Comparison of ENCODE assay signal across 23 mouse cellular contexts in genomic region chr10:27508847-27509459, GRCm38 (mm10).
A peak's percentile ranks its signal among the peaks of the same experiment; 100 is the strongest.
DNase-seq lines count a peak whose midpoint lies in the region; ATAC-seq and TF ChIP-seq lines count a peak whose summit lies in the region.
"Had no signal": no experiment of that assay in that cellular context is flagged by ENCODE, and none has a peak within 500 bp of the region (broad histone marks: within the 10 kb centered on the region; RNA-seq: fewer than 3 reads in every experiment).

No protein-coding gene starts in this region.

- no peak for TF ChIP-seq EP300 in heart, adult 2 months (IDR thresholded peaks at IDR 0.05; ENCODE audit: insufficient read depth, low read depth, low read length)

- 50% methylated on average over 3 of the region's 3 CpGs for WGBS in hindbrain, embryonic 14.5 days
- WGBS in hindbrain, embryonic 10.5 days: 81% methylated on average over 3 of the region's 3 CpGs
- 47% methylated on average over 3 of the region's 3 CpGs for WGBS in midbrain, embryonic 14.5 days
- WGBS in heart, adult 2 months: 79% methylated on average over 3 of the region's 3 CpGs

- H3K27me3 ChIP-seq in hindbrain, embryonic 14.5 days (ENCODE audit: control insufficient read depth, insufficient read depth, low read length): no peaks in the 10 kb centered on the region
- H3K27me3 ChIP-seq in hindbrain, embryonic 10.5 days (ENCODE audit: insufficient read depth, poor library complexity, severe bottlenecking): no peaks in the 10 kb centered on the region
- H3K27me3 ChIP-seq in midbrain, embryonic 14.5 days (ENCODE audit: control insufficient read depth, insufficient read depth, low read length): no peaks in the 10 kb centered on the region
- no peaks in the 10 kb centered on the region for H3K27me3 ChIP-seq in heart, adult 2 months (ENCODE audit: control insufficient read depth, insufficient read depth, low read length)
- H3K27me3 ChIP-seq: megakaryocyte, embryonic 14.5 days had no signal

- no peak overlapping the region for H3K9ac ChIP-seq in hindbrain, embryonic 14.5 days
- no peak overlapping the region for H3K9ac ChIP-seq in midbrain, embryonic 14.5 days (replicated peaks; ENCODE audit: low read length)
- no peak overlapping the region for H3K9ac ChIP-seq in heart, adult 2 months (ENCODE audit: low read depth, low read length)
- H3K9ac ChIP-seq: liver, postnatal 0 days had no signal

- TF ChIP-seq CTCF in heart, adult 2 months (IDR thresholded peaks at IDR 0.05): no peak

- peak; percentile 37 for DNase-seq in hindbrain, embryonic 14.5 days (ENCODE audit: low spot score)
- DNase-seq in hindbrain, embryonic 10.5 days (ENCODE audit: low spot score): no peak
- peak; percentile 31 to 56 for DNase-seq in right cerebral cortex, postnatal 10 days (ENCODE audit: low spot score in 2 of 2)
- no peak for DNase-seq in right cerebral cortex, postnatal 14 days
- DNase-seq in midbrain, embryonic 14.5 days: peak; percentile 73
- peak; percentile 32 for DNase-seq in telencephalon, adult 2 months (ENCODE audit: low read depth, low spot score)
- no peak for DNase-seq in ovary, postnatal 14 days (ENCODE audit: low spot score)
- DNase-seq in heart, adult 2 months: no peak
- DNase-seq: B cell, adult 2 months; cerebellum, adult 9-10 months; gastrocnemius, postnatal 14 days; kidney, adult 2 months; kidney, postnatal 10 days; layer of hippocampus, postnatal 36 days; liver, postnatal 0 days; lung, postnatal 14 days; right cerebral cortex, adult 18-20 months; thymus, postnatal 36 days had no signal

- 0 out of 2 replicates have a peak overlapping the region, but pooled peaks have one; percentile 49 for H3K27ac ChIP-seq in hindbrain, embryonic 14.5 days
- H3K27ac ChIP-seq in hindbrain, embryonic 10.5 days: no peak overlapping the region
- peak overlapping the region; percentile 55; the same call in 1 of the 2 replicates for H3K27ac ChIP-seq in midbrain, embryonic 14.5 days (replicated peaks; ENCODE audit: low read depth, low read length)
- H3K27ac ChIP-seq in heart, adult 2 months: no peak overlapping the region
- H3K27ac ChIP-seq: heart, embryonic 10.5 days; layer of hippocampus, adult 2 months; limb, embryonic 10.5 days had no signal

- H3K4me3 ChIP-seq in hindbrain, embryonic 14.5 days (replicated peaks; ENCODE audit: low read length): no peak overlapping the region
- no peak overlapping the region for H3K4me3 ChIP-seq in hindbrain, embryonic 10.5 days
- H3K4me3 ChIP-seq in midbrain, embryonic 14.5 days (replicated peaks; ENCODE audit: low read depth, low read length): no peak overlapping the region
- H3K4me3 ChIP-seq in heart, adult 2 months: no peak overlapping the region
- H3K4me3 ChIP-seq: heart, embryonic 10.5 days; layer of hippocampus, adult 2 months; limb, embryonic 10.5 days; megakaryocyte, embryonic 14.5 days; myocyte had no signal

- H3K79me2 ChIP-seq in heart, adult 2 months (replicated peaks; ENCODE audit: control insufficient read depth, insufficient read depth, low read length): no peaks in the 10 kb centered on the region

- H3K4me2 ChIP-seq in hindbrain, embryonic 14.5 days (replicated peaks): no peak overlapping the region
- no peak overlapping the region for H3K4me2 ChIP-seq in midbrain, embryonic 14.5 days (ENCODE audit: low read length)

- 0 out of 2 replicates have a peak, but pooled peaks cover 4% of the 10 kb centered on the region for H3K4me1 ChIP-seq in hindbrain, embryonic 14.5 days (replicated peaks; ENCODE audit: control insufficient read depth, insufficient read depth, low read length)
- H3K4me1 ChIP-seq in hindbrain, embryonic 10.5 days (replicated peaks): no peaks in the 10 kb centered on the region
- H3K4me1 ChIP-seq in midbrain, embryonic 14.5 days (ENCODE audit: control insufficient read depth, insufficient read depth, low read length): peaks cover 4% of the 10 kb centered on the region; the same call in 1 of the 2 replicates
- H3K4me1 ChIP-seq in heart, adult 2 months (ENCODE audit: control insufficient read depth, insufficient read depth, low read length): no peaks in the 10 kb centered on the region
- H3K4me1 ChIP-seq: heart, embryonic 10.5 days; limb, embryonic 10.5 days; megakaryocyte, embryonic 14.5 days had no signal

- H3K9me3 ChIP-seq in hindbrain, embryonic 14.5 days (ENCODE audit: control insufficient read depth, low read length): no peaks in the 10 kb centered on the region
- H3K9me3 ChIP-seq in hindbrain, embryonic 10.5 days: no peaks in the 10 kb centered on the region
- H3K9me3 ChIP-seq in midbrain, embryonic 14.5 days (ENCODE audit: control insufficient read depth, low read length): no peaks in the 10 kb centered on the region
- H3K9me3 ChIP-seq: heart, embryonic 10.5 days; limb, embryonic 10.5 days; megakaryocyte, embryonic 14.5 days had no signal

- peak; percentile 65; the same call in 1 of the 2 replicates for ATAC-seq in hindbrain, embryonic 14.5 days (ENCODE audit: low FRiP score)
- peak; percentile 69; the same call in 1 of the 2 replicates for ATAC-seq in midbrain, embryonic 14.5 days (ENCODE audit: low FRiP score, low TSS enrichment)
- ATAC-seq: liver, postnatal 0 days had no signal

- no peaks in the 10 kb centered on the region for H3K36me3 ChIP-seq in hindbrain, embryonic 14.5 days (replicated peaks; ENCODE audit: control insufficient read depth, insufficient read depth)
- H3K36me3 ChIP-seq in hindbrain, embryonic 10.5 days: no peaks in the 10 kb centered on the region
- no peaks in the 10 kb centered on the region for H3K36me3 ChIP-seq in midbrain, embryonic 14.5 days (ENCODE audit: control insufficient read depth, insufficient read depth, low read length)
- H3K36me3 ChIP-seq in heart, adult 2 months (ENCODE audit: control insufficient read depth, insufficient read depth, low read length): no peaks in the 10 kb centered on the region
- H3K36me3 ChIP-seq: heart, embryonic 10.5 days; limb, embryonic 10.5 days had no signal

- intact Hi-C loops in heart, adult 2 months (cut with DNase I): no loop called here

- TF ChIP-seq POLR2A in heart, adult 2 months (IDR thresholded peaks at IDR 0.05; ENCODE audit: insufficient read depth, low read depth, low read length): no peak

Comparison
In these comparisons a context has a peak if more than half of its experiments do, and no peak if none do; other contexts are left out.
1. DNase-seq: peak in hindbrain, embryonic 14.5 days (single experiment), right cerebral cortex, postnatal 10 days (2 of 2), midbrain, embryonic 14.5 days (single experiment) and telencephalon, adult 2 months (single experiment); none in hindbrain, embryonic 10.5 days (single experiment), right cerebral cortex, postnatal 14 days (single experiment), ovary, postnatal 14 days (single experiment) and heart, adult 2 months (0 of 2).
2. H3K27ac ChIP-seq: peak in hindbrain, embryonic 14.5 days (single experiment) and midbrain, embryonic 14.5 days (single experiment); none in hindbrain, embryonic 10.5 days (single experiment) and heart, adult 2 months (single experiment).